Mouse (Mus musculus): Measurements from ENCODE around the gene Babam2. TPM values are rescaled to one million over a fixed set of nuclear protein-coding genes. Genes with fewer than 3 reads are reported as not detected.

Babam2 gene
- total RNA-seq (2021): 10 to 100 TPM; 55.8 to 84.3 TPM
- long read RNA-seq, experiment 1, transcript Babam2-209 (12 exons, 1,888 nt): major isoform, 53 of 72 reads
- long read RNA-seq, experiment 1, partial matches to known transcripts: 10 of 72 reads
- long read RNA-seq, experiment 1, other reads (novel, unspliced or antisense): 8 of 72 reads
- long read RNA-seq, experiment 2, transcript Babam2-209 (12 exons, 1,888 nt): major isoform, 59 of 70 reads
- long read RNA-seq, experiment 2, partial matches to known transcripts: 5 of 70 reads
- long read RNA-seq, experiment 2, other reads (novel, unspliced or antisense): 6 of 70 reads

DNA sequence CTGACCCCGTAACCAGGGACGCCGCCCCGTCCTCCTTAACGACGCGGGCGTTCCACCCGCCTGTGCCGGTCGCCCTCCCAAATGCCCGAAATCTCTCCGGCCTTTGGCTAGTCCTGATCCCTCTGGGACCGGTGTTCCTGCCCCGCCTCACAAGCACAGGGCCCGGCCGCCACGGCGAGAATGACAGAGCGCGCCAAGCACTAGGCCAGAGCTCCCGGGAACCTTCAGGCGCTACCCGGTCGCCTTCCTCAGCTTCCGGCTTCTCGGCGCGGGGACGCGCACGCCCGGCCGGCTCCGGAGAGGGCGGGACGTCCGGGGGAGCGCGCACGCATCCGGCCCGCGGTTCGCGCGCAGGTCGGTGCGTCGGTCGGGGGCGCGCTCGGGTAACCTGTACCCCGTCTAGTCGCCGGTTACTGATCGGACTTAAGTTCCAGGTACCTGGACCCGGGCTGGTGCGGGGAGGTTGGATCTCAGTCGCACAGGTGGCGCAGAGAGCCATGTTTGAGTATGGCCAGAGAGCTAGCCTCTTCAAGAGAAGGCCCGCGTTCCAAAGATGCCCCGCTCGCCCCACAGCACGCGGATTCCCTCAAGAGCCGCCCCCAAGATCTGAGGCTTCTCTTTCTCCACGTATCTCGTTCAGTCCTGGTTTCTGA, at the start of gene Babam2:
Gene Babam2 (plus strand): TSS at position 41 of the 653 bp plus-strand sequence.
- peak; percentile 96 for DNase-seq

DNA sequence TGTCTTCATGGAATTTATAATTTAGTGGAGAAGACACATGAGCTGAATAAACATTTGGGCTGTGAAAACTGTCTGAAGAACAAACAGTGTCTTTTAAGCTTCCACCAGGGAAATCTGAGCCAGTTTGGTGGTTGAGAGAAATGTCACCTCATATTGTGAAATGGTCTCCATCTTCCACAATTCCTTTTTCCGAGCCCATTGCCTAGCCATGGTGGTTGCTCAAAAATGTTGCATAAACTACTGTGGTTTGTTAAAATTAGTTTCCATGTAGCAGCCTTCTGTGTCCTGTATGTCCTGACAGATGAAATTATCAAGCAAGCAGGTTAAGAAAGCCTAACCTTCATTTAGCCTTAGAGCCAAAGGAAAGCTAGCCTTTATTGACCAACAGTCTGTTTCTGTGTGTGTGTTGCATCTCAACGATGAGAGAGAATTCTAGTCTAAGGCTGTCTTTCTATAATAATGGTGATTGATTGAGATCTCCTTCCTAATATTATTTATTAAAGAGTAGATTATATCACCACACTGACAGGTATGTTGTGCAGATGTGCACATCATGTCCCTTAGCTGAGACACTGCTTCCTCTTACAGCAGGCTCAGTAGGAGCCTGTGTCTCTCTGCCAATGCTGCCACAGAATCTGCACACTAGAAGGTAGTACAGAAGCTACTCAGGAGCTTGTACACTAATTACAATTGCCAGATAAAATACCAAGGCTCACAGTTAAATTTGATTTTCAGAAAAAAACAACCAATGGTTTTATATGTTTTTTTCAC, 46.8 kb upstream of the Babam2 start:
- no peak for DNase-seq

DNA sequence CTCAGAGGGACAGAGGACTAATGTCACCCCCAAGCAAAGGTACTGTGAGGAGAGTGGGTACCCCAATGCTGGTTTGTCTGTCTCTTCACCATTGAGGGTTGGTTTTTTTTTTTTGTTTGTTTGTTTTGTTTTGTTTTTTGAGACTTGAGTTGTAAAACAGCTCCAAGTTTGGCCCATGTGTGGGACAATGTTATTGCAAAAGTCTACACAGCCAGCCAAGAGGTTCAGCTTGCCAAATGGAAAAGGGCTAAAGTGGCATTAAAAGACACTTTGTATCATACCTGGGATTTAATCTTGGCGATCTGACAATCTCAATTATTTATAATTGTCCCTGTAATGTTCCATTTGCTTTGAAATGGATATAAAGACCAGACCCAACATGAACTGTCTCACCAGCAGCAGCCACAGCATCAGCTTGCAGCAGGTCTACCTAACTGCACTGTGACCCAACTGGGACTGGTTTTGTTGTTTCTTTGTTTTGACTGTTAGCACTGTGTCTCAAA, 41.7 kb upstream of the Babam2 start:
- DNase-seq: peak; percentile 25

DNA sequence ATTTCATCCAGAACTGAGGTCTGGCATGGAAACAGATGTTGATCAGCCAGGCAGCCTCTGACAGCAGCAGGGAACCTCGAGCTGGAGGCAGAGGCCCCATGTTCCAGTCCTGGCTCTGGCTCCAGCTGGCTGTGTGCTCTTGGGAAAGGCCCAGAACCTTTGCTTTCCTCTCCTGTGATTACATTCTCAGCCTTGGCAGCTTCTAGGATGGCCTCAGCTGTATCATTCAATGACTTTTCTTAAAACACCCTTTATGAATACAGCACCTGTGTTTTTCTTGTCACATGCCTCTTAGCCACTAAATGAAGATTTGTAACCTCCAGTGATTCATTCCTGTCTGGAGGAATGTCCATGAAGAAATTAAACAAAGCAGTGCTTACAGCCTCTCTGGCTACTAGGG, 31.3 kb upstream of the Babam2 start:
- DNase-seq: peak; percentile 23

DNA sequence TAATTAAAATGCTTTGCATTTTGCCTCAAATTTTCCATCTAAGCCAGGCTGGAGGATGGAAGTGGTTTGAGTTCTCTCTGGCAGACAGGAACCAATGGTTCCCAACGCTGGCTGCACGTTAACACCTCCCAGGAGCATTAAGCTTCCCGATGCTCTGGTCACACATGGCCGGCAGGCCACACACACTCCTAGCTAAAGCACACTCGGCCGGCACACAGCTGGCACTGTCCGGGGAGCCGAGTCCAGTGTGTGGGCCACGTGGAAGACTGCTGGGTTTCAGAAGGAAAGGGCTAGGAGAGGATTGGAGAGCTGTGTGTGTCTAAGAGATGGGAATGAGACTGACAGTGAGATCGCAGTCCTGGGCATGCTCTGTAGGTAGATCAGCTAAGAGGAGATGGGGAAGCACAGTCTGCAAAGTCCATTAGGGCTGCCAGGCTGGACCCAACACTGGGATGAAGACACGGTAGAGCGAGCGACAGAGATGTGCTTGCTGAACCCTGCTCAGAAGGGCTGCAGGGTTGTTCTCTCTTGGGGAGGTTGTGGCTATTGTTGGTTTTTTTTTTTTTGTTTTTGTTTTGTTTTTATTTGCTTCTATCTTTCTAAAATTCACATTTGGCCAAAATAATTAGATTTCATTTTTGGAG, 29.0 kb upstream of the Babam2 start:
- DNase-seq: no peak

DNA sequence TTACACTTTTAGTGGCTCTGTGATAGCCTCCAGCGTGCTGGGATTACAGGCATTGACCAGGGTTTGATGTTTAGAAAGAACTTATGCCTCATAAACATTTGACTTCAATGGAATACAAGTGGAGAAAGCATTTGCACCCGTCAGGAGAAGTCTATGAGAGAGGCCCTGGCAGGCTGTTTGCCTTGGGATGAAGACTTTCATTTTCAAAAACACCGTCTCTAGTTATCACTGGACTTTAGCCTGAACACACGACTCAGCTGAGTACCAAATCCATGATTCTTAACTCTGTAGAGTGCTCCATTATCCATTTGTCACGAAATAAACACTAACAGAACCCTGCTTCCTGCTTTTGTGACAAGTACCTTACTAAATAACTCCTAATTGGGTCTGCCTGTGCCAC, 27.5 kb upstream of the Babam2 start:
- DNase-seq: no peak

DNA sequence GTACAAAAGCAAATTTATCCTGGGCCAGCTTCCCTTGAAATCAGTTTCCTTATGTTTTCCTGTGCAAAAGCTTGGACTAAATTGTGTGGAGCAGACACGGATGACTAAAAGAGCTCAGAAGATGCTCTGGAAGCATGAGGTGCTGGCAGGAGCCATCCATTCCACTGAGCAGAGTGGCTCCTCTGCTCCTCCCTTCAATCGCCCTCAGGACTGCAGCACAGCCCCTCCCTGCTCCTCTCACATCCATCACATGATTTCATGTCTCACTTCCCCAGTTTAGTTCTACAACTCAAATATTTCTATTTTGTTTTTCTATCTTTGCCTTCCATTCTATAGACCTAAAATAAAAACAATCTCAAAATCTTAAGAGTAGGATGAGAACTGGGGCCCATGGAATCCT, 26.3 kb upstream of the Babam2 start:
- no peak for DNase-seq

DNA sequence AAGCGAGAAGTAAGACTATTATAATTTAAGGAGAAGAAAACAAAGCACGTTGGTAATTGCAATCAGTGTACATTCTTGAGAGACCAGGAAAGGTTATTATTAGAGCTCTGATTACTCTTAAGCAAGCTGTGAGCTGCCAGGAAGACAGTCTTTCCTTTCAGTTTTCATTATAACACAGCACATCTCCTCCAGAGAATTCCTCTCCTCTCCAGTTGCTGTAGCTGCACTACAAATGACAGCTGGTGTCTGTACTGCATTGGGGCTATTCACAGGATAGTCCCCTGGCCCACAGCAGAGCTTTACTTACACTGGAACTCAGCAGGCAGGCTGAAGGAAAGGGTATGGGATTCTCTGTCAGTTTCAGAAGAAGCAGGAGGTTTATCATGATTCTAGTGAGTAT, 24.1 kb upstream of the Babam2 start:
- no peak for DNase-seq

DNA sequence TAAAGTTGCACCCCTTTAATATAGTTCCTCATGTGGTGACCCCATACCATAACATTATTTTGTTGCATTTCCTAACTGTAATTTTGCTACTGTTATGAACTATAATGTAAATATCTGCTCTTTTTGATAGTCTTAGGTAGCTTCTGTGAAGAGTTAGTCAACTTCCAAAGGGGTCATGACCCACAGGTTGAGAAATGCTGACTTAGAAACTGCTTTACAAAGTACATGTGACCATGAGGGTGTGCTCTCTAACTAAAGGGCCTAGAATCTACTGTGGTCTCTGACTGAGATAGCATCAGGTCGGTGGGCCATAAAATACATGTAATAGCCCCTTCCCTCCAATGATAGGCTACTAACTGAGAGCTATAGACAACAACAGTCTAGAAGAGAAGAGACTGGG, 19.5 kb upstream of the Babam2 start:
- DNase-seq: no peak

DNA sequence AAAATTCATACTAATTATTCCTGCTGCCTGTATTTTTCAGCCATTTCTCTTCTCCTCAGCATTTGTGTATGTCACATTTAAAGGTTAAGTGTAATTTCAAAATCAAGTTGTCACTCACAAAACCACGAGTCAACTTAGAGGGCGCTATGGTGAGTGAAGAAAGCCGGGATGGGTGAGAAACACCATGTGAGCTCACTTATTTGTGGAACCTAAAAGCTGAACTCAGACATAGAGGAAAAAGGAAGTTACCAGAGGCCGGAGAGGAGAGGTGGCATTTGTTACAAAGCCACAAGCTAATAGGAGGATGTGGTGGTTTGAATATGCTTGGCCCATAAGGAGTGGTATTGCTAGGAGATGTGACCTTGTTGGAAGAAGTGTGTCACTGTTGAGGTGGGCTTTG, 17.3 kb upstream of the Babam2 start:
- no peak for DNase-seq

DNA sequence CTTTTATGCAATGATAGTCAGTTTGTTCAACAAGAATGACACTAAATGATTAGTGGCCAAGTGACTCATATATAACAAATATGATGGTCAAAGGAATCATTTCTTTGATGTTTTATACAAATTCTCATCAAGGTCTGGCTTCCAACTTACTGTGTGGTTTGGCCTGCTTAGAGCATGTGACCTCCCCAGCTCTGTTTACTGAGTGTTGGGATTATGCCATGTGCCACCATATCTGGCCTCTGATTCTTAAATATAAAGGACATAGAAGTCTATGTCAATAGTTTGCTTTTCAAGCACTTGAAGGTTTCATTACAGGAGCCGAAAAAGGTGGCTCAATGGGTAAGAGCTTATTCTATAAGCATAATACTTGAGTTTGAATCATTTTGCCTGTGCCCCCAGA, 15.2 kb upstream of the Babam2 start:
- no peak for DNase-seq

DNA sequence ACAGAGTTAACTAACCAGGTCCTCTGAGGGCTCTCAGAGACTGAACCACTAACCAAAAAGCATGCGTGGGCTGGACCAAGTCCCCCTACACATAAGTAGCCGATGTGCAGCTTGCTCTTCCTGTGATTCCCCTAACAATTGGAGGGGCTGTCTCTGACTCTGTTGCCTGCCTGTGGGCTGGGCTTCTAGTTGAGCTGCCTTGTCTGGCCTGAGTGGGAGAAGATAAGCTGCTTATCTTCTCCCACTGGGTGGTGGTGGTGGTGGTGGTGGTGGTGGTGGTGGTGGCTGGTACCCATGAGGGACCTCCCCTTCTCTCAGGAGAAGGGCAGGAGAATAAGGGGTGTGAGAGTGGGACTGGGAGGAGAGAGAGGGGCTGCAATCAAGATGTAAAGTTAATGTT, 11.4 kb upstream of the Babam2 start:
- DNase-seq: no peak

DNA sequence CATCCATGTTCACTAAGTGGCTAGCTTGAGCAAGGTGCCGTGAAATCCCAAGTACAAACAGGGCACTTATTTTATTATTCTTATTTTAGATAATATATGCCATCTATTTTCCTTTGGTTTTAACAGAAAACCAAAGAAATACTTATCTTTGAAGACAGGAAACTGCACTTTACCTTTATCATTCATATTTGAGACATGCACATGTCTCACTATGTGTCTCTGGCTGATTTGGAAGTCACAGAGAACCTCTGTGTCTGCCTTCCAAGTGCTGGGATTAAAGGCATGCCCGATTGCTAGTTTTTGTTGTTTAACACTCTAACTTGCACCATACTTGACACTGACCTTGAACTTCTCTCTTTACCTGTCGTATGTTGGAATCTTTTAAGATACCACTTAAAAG, 9.5 kb upstream of the Babam2 start:
- DNase-seq: no peak

DNA sequence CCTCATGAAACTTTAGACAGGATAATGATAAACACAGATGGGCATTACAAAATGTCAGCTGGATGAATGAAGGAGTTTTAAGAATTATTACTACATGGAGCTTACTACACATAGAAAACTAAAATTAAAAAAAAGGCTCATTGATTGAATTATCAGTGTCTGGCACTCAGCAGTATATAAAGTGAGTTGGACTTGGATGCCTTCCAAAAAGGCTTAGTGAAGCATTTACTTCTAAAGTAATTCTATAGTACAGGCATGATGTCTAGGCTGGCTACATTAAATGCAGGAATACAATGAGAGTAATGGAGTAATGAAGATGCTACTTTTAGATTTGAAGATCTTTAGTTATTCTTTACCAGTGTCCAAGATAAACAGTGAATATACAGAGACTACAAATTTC, 4.3 kb upstream of the Babam2 start:
- DNase-seq: no peak

DNA sequence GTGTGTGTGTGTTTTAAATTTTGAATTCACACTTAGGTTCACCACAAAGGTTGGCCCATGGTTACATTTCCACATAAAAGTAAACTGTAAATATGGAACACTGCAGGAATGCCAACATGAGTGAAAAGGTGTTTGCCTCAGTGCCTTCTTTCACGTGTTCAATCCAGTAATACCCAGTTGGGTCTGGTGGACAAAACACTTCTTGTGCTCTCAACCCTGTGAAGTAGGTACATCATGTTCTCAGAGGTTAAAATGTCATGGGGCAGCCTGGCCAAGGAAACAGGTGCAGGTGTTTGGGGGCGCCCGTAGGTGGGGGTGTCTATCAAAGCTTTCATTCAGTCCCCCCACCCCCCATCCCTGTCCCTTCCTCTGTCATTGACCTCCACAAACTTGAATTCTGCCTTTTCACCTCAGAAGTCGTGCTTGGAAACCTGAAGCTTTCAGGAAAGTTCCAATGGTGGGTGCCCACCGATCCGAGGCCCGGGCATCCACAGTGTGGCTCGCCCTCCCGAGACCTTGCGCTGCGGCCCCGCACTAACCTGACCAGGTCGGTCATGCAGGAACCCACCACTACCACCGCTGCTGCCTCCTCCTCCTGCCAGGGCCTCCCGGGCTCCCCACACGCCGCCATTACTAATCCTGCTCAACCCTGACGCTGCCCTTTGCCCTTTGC, 377 bp upstream of the Babam2 start, which contains the start of gene Rbks:
Gene Rbks (minus strand): TSS at position 657 of the 673 bp plus-strand sequence.
- no peak for DNase-seq

DNA sequence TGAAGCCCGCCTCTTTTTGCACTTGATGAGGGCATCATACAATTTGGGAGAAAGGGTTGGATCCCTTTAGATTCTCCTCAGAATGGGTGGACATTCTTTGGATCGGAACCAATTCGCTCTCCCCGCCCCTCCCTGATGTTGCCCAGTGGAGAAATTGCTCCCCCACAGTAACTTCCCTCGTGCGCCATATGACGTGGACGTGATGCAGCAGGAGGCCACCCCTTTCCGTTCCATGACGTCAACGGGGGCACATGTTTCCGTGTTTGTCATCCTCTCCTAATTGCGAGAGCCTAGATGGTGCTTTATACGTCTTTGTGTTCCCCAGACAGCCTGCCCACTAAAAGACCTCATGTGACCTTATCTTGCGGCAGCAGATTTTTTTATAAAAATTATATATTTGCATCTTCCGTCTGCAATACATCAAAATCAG, 828 bp downstream of the Babam2 start:
- DNase-seq: peak; percentile 92

DNA sequence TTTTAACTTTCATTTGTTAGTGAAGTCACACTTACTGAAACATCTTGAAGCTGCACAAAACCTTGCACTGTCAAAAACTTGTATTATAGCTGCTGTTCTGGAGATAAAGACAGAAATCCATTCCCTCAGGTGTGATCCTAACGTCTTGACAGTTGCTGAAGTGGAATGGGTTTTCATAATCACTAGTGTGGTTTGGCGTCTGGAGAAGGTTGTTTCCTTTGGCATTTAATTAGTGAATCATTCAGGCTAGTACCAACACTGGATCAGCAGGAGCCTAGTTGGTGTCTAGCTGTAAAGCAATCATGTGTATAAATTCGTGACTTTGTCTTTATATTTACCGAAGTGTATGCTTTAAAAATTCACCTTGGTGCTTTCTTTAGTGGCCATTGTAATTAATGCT, 1.4 kb downstream of the Babam2 start:
- no peak for DNase-seq

DNA sequence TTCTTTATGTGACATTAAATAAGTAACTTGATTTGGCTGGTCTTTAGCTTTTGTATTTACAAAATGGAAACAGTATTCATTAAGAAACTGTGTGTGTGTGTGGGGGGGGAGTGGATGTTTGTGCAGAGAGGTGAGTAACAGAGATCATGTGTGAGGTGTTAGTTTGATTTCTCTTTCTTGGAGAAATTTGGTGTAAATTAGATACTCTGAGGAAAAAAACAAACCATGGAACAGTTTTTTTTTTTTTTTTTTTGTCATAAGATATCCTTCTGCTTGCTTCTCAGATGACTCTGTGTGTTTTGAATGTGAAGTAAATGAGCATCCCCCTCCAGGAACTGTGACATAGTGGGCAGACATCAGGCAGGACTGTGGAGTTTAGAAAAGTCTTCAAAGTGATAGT, 1.9 kb downstream of the Babam2 start:
- no peak for DNase-seq

DNA sequence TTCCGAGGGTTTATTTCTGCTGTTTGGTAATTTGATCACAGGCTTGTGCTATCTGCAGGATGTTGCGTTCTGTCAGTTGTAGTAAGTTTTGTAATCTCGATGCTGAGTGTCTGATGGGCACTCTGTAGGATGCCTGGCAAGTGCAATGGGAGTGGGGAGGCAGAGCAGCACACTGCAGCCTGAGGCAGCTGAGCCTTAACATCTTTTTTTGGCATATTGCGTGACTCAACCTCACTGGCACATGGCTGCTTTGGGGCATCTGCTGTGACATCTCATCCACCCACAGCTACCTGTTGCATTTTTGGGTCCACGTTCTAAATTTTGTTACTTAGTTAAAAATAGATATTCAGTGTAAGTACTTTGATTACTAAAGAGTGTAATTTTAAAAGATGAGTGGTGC, 7.5 kb downstream of the Babam2 start:
- no peak for DNase-seq

DNA sequence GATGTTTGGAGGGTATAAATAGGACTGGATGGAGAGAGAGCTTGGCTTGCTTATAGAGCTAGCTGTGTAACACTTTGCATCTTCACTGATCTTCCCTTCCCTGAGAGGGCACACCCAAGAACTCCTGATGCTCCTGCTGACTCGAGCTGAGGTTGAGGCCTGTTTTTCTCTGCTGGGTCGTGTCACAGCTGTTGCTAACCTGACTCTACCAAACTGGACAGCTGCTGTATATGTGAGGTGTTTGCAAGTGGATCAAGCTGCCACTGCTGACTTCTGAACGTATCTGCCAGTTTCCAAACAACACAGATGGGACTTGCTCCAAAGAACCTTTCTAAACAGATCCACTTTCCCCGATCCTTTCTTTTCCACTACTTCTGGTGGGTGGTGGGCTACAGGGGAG, 9.3 kb downstream of the Babam2 start:
- no peak for DNase-seq

DNA sequence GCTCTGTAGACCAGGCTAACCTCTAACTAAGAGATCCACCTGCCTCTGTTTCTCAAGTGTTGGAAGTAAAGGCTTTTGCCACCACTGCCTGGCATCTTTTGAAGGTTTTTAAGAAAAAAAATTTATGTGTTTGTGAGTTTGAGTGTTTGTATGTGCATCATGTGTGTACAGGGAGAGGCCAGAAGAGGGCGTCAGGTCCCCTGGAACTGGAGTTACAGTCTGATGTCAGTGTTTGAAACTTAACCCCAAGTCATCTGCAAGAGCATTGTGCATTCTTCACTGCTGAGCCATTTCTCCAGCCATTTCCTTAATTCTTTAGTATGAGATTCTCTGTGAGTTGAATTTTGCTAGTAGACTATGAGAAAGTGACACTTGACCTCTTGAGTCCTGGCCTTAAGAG, 11.9 kb downstream of the Babam2 start:
- no peak for DNase-seq

DNA sequence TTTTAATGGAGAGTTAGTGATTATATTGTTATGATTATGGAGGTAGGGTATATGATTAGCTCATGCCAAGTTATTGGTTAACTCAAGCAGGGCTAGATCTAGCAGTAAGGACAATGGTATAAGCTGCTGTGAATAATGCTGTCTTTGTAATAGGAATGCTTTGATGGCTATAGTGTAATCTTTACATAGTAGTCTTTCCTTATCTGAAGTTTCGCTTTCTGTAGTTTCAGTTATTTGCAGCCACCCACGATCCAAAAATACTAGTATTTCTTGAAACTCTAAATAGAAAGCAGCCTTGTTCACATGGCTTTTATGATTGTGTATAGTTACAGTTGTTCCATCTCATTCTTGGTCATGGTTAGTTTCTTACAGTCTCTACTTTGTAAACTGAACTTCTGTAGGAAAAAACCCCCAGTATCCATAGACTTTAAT, 15.8 kb downstream of the Babam2 start:
- no peak for DNase-seq
